Mouse (Mus musculus): ENCODE measurements around the gene Fam160a2.
"Not testable (repeated sequence)": the region's sequence is repeated elsewhere in the genome, so short reads cannot be mapped to it uniquely, and the experiment has no call there.

Gene Fam160a2

DNA sequence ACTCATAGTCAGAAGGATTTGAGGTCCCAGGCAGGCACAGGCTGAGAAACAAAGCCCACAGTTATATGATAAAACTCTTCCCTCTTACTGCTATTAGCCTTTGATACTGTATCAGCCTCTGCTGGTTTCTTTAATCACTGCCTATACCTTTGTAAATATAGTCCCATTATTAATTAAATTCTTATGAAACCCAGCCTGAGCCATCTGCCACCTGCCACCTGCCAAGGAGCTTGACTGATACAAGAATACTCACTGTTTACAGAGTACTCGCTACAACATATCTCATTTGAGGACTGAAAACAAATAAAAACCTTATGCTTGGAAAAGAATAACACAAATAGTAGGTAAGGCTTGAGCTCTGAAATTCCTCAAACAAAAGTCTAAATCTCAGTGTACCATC lies 5.2 kb downstream of the Fam160a2 start:
- no peak for DNase-seq (ENCODE audit: extremely low read depth, low read depth)

DNA sequence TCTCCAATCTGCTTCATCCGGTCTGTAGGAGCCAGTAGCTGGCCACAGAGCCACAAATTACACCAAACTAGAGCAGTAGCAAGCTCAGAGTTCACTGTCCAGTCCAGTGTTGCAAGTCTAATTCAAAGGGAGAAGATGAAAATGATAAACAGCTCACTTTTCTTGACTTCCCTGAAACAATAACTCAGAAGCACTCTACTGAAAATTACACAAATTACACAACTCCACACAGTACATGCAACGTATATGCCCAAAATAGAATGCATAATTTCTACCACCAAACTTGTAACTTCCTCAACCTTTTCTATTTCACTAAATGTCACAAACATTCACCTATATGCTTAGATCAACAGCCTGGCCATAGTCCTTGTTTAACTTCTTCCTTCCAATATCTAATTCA lies 9.6 kb downstream of the Fam160a2 start:
- DNase-seq (ENCODE audit: extremely low read depth, low read depth) = no peak

DNA sequence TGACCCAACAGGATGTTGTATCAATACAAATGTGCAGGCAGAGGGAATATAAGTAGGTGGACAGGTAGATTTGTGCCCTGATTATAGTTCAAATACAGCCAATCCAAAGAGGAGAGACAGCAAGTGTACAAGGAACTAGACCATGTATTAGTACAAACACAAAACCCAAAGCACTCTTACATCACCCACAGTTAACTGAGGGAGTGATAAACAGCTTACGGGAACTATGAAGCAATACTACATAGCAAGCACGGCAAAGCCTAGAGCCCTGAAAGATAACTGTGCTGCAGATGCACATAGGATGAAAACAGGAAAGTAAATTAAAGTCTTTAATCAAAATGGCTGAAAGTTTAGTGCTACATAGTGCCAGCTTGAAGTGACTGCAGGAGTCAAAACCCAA lies 12.2 kb downstream of the Fam160a2 start:
- DNase-seq (ENCODE audit: extremely low read depth, low read depth) = no peak

DNA sequence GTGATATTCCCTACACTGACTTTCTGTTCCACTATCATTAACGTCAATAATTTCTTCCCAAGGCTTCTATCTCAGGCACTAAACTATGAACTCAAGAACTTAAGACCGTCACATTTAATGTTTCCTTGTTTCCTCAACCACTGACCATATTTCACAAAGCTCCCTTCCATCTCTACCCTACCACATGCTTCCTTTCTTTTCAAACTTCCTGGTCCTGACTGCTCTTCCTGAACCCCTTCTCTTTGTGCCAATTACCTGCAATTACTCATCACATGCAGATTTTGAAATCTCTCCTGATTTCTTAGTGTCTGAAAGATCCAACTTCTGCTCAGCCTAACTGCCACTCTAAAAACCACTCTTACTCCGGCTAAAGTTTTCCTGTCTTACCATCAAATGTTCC lies 19.5 kb downstream of the Fam160a2 start:
- DNase-seq (ENCODE audit: extremely low read depth, low read depth) = no peak

DNA sequence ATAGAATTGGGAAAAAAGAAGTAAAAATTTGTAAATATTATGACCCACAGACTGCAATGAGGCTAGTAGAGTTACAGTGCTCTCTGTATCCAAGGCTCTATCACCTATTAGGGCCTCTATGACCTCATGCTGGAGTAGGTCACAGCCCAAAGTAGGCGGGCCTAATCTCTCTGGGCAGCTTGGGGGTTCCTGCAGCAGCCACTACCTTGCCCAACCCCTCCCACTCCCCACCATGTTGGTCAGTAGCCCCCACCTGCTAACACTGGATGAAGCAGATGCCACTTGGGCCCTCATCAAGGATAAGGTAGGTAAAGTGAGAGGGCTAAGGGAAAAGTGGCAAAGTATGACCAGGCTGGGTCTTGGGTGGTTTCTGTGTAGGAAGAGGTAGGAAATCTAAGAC lies 25.0 kb downstream of the Fam160a2 start, which contains the start of gene Gm5901:
Gene Gm5901 (plus strand): TSS at position 173 of the 400 bp plus-strand sequence.
- no peak for DNase-seq (ENCODE audit: extremely low read depth, low read depth)

DNA sequence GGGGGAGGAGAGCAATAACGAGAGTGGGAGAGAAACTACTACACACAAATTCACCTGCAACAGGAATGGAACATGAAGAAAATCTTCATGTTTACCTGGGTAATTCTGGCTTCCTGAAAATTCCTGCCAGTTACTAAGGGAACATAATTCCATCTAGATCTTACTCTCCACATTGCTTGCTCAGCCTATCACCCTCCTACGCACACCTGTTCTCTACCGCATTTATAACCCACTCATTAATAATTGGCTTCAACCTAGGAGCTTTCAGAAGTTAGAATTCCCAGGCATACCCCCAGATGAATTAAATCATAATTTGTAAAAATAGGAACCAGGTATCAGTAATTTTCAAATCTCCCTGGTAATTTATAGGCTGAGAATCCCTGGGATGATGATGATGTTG lies 25.9 kb downstream of the Fam160a2 start:
- DNase-seq (ENCODE audit: extremely low read depth, low read depth) = no peak

DNA sequence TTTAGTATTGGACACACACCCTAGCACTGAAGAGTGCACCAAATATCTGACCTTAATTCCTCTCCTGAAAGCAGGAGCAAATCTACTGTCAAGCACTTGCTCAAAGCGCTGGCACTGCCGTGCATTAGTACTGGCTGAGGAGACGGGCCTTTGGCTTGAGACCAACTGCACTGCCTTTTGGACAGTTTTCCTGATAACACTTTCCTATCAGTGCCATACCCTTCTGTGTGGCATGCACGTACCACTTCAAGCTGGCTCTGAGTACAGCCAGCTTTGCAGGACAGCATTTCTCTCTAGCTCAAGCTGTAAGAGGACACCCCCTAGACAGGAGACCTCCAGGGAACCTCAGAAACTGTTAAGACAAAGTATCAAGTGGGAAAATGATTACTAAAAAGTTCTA lies 26.3 kb downstream of the Fam160a2 start:
- peak; percentile 28 for DNase-seq (ENCODE audit: extremely low read depth, low read depth)

DNA sequence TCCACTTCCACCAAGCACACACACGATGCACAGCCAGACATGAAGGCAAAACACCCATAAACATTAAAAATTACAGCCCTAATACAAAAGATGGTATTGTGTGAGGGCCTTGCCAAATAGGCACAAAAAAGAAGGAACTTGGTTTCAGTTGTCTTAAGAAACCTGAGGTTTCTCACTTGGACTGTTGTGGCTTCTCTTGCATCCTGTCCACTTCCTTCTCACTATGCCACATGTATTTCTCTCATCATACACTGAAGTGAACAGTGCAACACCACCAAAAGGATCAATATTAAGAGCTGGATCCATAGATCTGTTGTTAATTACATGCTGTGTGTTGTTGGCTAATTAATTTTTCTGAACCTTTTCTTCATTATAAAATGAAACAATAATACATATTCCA lies 26.9 kb downstream of the Fam160a2 start:
- peak; percentile 51 for DNase-seq (ENCODE audit: extremely low read depth, low read depth)

DNA sequence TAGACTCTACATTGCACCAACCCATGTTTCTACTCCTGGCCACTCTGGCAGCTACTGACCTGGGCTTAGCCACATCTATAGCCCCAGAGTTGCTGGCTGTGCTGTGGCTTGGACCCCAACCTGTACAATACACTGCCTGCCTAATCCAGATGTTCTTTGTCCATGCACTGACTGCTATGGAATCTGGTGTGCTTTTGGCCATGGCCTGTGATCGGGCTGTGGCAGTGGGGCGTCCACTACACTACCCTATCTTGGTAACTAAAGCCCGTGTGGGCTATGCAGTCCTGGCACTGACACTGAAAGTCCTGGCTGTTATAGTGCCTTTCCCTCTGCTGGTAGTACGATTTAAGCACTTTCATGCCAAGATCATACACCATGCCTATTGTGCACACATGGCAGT lies 31.3 kb downstream of the Fam160a2 start:
- no peak for DNase-seq (ENCODE audit: extremely low read depth, low read depth)

DNA sequence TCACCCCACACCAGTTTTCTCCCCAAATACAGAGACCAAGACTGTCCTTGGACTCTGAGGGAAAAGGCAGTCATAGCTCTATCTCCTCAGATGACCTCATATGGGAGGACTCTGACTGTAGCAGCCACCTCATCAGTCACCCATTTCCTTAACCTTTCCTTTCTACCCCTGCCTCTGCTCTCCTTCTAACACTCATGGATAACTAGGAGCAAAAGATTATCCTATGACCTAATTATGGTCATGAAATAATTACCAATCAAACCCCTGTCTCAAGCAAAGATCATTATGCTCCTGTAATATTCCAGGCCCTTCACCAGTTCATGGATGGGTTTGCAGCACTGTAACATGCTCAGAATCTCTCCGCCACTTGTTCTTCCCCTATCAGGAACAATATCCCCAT lies 31.9 kb downstream of the Fam160a2 start, which contains the start of gene Olfr692:
Gene Olfr692 (plus strand): TSS at position 301 of the 400 bp plus-strand sequence.
- no peak for DNase-seq (ENCODE audit: extremely low read depth, low read depth)

DNA sequence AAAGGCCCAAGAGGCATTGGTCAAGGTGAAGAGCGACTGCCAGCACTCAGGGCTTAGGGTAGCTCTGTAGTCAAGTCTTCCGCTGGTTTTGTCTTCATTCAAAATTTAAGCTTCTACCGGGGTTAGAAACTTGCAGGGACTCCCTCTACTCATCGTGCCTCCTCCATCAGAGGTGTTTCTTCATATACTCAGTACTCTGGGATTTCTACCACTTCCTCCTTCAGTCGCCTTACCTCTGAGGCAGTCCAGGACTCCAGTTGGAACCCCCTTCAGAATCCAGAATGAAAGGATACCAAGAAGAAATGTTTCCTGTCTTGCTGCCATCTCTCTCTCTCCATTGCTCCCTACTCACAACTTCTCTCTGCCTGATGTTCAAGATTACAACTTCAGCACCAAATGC lies 32.6 kb downstream of the Fam160a2 start:
- no peak for DNase-seq (ENCODE audit: extremely low read depth, low read depth)

DNA sequence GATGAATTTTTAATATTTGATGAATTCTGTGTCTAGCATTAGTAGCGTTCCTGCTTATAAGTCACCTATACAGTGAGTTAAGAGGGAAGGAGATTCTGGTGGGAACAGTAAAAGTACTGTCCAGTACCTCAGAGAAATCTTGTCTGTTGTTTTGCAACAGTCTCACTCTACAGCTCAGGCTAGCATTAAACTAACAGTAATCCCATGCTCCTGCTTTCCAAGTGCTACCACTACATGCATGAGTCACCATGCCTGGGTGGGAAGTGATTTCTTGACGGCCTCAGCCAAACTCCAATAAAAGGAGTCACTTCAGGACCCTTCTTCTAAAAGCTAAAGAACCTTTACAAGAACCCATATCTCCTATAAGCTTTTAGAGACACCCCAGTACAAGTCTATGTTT lies 38.1 kb downstream of the Fam160a2 start:
- no peak for DNase-seq (ENCODE audit: extremely low read depth, low read depth)

DNA sequence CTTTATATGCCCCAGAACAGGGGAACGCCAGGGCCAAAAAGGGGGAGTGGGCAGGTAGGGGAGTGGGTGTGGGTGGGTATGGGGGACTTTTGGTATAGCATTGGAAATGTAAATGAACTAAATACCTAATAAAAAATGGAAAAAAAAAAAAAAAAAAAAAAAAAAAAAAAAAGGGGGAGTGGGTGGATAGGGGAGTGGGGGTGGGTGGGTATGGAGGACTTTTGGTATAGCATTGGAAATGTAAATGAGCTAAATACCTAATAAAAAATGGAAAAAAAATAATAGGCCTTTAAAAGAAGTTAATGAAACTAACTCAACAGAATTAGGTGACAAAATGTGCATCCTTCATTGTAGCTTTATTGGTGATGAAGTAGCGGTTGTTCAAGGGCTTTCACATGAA lies 43.4 kb downstream of the Fam160a2 start:
- not testable (repeated sequence) for DNase-seq (ENCODE audit: extremely low read depth, low read depth)

DNA sequence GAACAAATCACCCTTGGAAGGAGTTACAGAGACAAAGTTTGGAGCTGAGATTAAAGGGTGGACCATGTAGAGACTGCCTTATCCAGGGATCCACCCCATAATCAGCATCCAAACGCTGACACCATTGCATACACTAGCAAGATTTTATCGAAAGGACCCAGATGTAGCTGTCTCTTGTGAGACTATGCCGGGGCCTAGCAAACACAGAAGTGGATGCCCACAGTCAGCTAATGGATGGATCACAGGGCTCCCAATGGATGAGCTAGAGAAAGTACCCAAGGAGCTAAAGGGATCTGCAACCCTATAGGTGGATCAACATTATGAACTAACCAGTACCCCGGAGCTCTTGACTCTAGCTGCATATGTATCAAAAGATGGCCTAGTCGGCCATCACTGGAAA lies 43.8 kb downstream of the Fam160a2 start:
- DNase-seq (ENCODE audit: extremely low read depth, low read depth) = not testable (repeated sequence)

DNA sequence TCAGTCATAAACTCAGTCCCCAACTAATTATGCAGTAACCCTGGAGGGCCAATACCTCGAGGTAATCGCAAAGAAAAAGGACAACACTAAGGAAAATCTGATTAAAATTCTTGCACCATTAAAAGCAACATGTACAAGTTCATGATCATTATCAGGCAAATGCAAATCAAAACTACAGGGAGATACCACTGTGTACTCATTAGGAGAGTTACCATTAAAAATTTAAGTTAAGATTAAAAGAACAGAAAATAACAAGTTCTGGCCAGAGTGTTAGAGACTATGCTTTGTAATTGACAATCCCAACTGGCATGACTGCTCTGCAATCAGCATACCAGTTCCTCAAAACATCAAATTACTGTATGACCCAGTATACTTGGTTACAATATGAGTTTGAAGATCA lies 57.1 kb downstream of the Fam160a2 start:
- DNase-seq (ENCODE audit: extremely low read depth, low read depth) = no peak

DNA sequence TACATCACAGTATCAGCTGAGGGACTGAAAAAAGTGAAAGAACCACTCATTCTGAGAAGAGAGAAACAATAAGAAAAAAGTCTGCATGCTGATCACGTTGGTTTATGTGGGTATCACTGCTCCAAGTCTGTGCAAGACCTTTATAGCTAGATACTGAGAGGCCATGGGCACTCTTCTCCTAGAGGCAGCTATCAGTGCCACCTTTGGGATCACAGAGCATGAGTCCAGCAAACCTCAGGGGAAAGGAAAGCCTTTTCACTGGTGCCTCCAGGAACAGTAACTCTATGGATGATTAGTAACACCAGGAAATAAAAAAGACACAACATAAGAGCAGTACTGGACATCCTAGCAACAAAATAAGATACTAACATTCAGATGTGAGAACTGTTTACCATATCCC lies 57.7 kb downstream of the Fam160a2 start, which contains the start of gene Olfr691:
Gene Olfr691 (minus strand): TSS at position 101 of the 400 bp plus-strand sequence.
- DNase-seq (ENCODE audit: extremely low read depth, low read depth) = no peak

DNA sequence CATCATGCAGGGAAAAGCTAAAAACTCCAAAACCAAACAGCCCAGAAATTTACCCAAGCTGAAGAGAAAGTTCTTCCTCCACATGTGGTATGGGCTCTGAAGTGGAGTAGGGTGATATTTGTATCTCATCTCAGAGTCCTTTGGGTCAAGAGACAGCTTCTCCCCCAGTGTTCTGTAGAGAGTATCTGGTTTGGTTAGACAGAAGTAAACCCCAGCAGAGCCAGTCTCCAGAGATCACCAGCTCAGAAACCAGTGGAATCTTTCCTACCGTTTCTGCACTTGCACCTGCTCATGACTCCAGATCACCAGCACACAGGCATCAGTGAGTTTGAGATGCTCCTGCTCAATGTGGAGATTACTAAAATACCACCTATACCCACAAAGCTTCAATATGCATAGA lies 65.8 kb downstream of the Fam160a2 start, which contains the start of gene Olfr690:
Gene Olfr690 (minus strand): TSS at position 101 of the 400 bp plus-strand sequence.
- DNase-seq (ENCODE audit: extremely low read depth, low read depth) = no peak

DNA sequence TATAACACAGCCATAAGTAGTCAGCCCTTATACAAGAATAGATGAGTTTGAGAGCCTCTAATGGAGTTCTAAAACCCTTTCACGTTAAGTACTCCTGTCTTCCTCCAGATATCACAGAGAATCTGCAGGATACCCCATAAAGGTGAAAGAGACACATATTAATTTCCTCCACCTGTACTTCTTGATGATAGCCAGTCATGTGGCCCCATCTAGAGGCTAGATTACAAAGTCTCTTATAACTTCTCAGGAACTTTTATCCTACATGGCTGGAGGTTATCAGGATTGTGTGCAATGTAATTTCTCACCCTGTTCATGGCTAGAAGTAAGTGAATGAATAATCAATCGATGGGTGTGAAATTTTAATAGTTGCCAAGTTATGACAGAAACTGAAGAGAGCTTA lies 74.6 kb downstream of the Fam160a2 start:
- no peak for DNase-seq (ENCODE audit: extremely low read depth, low read depth)
